Mouse (Mus musculus) midbrain, embryonic 10.5 days (tissue): Measurements from ENCODE around the gene Mtmr12. TPM values are rescaled to one million over a fixed set of nuclear protein-coding genes. Genes with fewer than 3 reads are reported as not detected.
A peak's percentile ranks its signal among the peaks of the same experiment; 100 is the strongest.
"Not testable (repeated sequence)": the region's sequence is repeated elsewhere in the genome, so short reads cannot be mapped to it uniquely, and the experiment has no call there.

Experiments used
- DNase-seq: peaks from one replicate; pipeline ENCODE4 v3.0.0-alpha.2; 2017; ENCODE audit warnings: low spot score
- H3K27ac ChIP-seq: fragments of 300-500 bp; sonication (generic); replicated peaks from 2 replicates; pipeline ENCODE4 v1.5.1; 2016; ENCODE audit warnings: mild to moderate bottlenecking
- H3K27me3 ChIP-seq: fragments of 300-500 bp; sonication (generic); 2 replicates; pipeline ENCODE4 v1.6.1; 2016; ENCODE audit warnings: low read depth, mild to moderate bottlenecking; ENCODE audit not compliant: poor library complexity, severe bottlenecking
- H3K36me3 ChIP-seq: fragments of 300-500 bp; sonication (generic); 2 replicates; pipeline ENCODE4 v1.6.1; 2016; ENCODE audit warnings: mild to moderate bottlenecking, moderate library complexity
- H3K4me1 ChIP-seq: fragments of 300-500 bp; sonication (generic); 2 replicates; pipeline ENCODE4 v1.6.1; 2016
- H3K4me3 ChIP-seq: fragments of 300-500 bp; sonication (generic); 2 replicates; pipeline ENCODE4 v1.5.1; 2016; ENCODE audit warnings: mild to moderate bottlenecking, moderate library complexity
- H3K9me3 ChIP-seq: fragments of 300-500 bp; sonication (generic); replicated peaks from 2 replicates; pipeline ENCODE4 v1.6.1; 2016; ENCODE audit warnings: mild to moderate bottlenecking
- WGBS: fragments of 180-500 bp; shearing (Covaris S2); methylation state at CpG from one replicate; pipeline ENCODE4 v1.1.7; 2016; 5-methylcytosine and 5-hydroxymethylcytosine counted together
- polyA plus RNA-seq: library from polyadenylated mRNA; unstranded; fragments of >200 nt; fragmentation: Nextera tagmentation; extraction: Ambion mirVana; gene quantifications from 2 replicates; pipeline ENCODE4 v1.2.1, GENCODE M21; 2016

The Mtmr12 gene
- polyA plus RNA-seq, result 18.0 and 18.7 TPM in 2 replicates

GRCm38 (mm10) chr15:12204319-12205159, at the start of gene Mtmr12:
Gene Mtmr12, plus strand, starts transcription at chr15:12205028.
- Histone ChIP-seq H3K27me3 (0 out of 2 replicates have a peak, but pooled peaks cover 3% of the 10 kb centered on the region), H3K27ac (peak within 1 kb of the TSS; percentile 94), H3K9me3 (no peaks in the 10 kb centered on the region), H3K4me3 (peak within 1 kb of the TSS; percentile 91), H3K36me3 (0 out of 2 replicates have a peak, but pooled peaks cover 6% of the 10 kb centered on the region), H3K4me1 (peaks cover 52% of the 10 kb centered on the region)
- 2% methylated on average over 55 of the region's 58 CpGs for WGBS
- DNase-seq, result peak; percentile 100

GRCm38 (mm10) chr15:12178126-12178525, 26.7 kb upstream of the Mtmr12 start:
- H3K4me1 ChIP-seq, result no peaks in the 10 kb centered on the region
- H3K27ac ChIP-seq, result no peak overlapping the region
- H3K9me3 ChIP-seq, result no peaks in the 10 kb centered on the region
- no peak overlapping the region for H3K4me3 ChIP-seq
- no peaks in the 10 kb centered on the region for H3K27me3 ChIP-seq
- no peak for DNase-seq
- WGBS, result 96% methylated on average over 5 of the region's 5 CpGs
- H3K36me3 ChIP-seq, result peaks cover 95% of the 10 kb centered on the region

- not testable (repeated sequence) for H3K9me3 ChIP-seq, H3K27ac ChIP-seq, DNase-seq, H3K4me3 ChIP-seq, H3K4me1 ChIP-seq, H3K27me3 ChIP-seq
- WGBS, result 94% methylated on average over 13 of the region's 13 CpGs
- H3K36me3 ChIP-seq, result peaks cover 95% of the 10 kb centered on the region
Observed at GRCm38 (mm10) chr15:12181181-12181805, 23.5 kb upstream of the Mtmr12 start.

GRCm38 (mm10) chr15:12193880-12194816, 10.7 kb upstream of the Mtmr12 start:
- no peaks in the 10 kb centered on the region for H3K27me3 ChIP-seq
- 80% methylated on average over 25 of the region's 25 CpGs for WGBS
- H3K4me1 ChIP-seq, result peaks cover 8% of the 10 kb centered on the region; the same call in 1 of the 2 replicates
- H3K27ac ChIP-seq, result no peak overlapping the region
- no peaks in the 10 kb centered on the region for H3K9me3 ChIP-seq
- H3K4me3 ChIP-seq, result no peak overlapping the region
- no peak for DNase-seq
- peaks cover 17% of the 10 kb centered on the region for H3K36me3 ChIP-seq

- DNase-seq, result no peak
- no peak overlapping the region for H3K4me3 ChIP-seq
- H3K27ac ChIP-seq, result no peak overlapping the region
- H3K4me1 ChIP-seq, result peaks cover 8% of the 10 kb centered on the region; the same call in 1 of the 2 replicates
- H3K36me3 ChIP-seq, result peaks cover 13% of the 10 kb centered on the region
- no peaks in the 10 kb centered on the region for H3K9me3 ChIP-seq
- WGBS, result 79% methylated on average over 20 of the region's 20 CpGs
- no peaks in the 10 kb centered on the region for H3K27me3 ChIP-seq
Observed at GRCm38 (mm10) chr15:12194817-12195735, 9.8 kb upstream of the Mtmr12 start.

- no peak for DNase-seq
- peaks cover 8% of the 10 kb centered on the region; the same call in 1 of the 2 replicates for H3K4me1 ChIP-seq
- WGBS, result 83% methylated on average over 6 of the region's 6 CpGs
- H3K36me3 ChIP-seq, result peaks cover 4% of the 10 kb centered on the region; the same call in 1 of the 2 replicates
- no peaks in the 10 kb centered on the region for H3K9me3 ChIP-seq
- no peak overlapping the region for H3K4me3 ChIP-seq
- H3K27me3 ChIP-seq, result no peaks in the 10 kb centered on the region
- H3K27ac ChIP-seq, result peak overlapping the region; percentile 29; the same call in 1 of the 2 replicates
Observed at GRCm38 (mm10) chr15:12195966-12196365, 8.9 kb upstream of the Mtmr12 start.

GRCm38 (mm10) chr15:12196410-12197191, 8.2 kb upstream of the Mtmr12 start:
- H3K4me1 ChIP-seq, result peaks cover 8% of the 10 kb centered on the region; the same call in 1 of the 2 replicates
- 0 out of 2 replicates have a peak, but pooled peaks cover 4% of the 10 kb centered on the region for H3K36me3 ChIP-seq
- no peaks in the 10 kb centered on the region for H3K9me3 ChIP-seq
- WGBS, result 43% methylated on average over 22 of the region's 22 CpGs
- peak; percentile 76 for DNase-seq
- H3K4me3 ChIP-seq, result no peak overlapping the region
- no peaks in the 10 kb centered on the region for H3K27me3 ChIP-seq
- peak overlapping the region; percentile 29 for H3K27ac ChIP-seq

- Histone ChIP-seq H3K27ac (peak overlapping the region; percentile 29), H3K27me3 (no peaks in the 10 kb centered on the region), H3K36me3 (0 out of 2 replicates have a peak, but pooled peaks cover 4% of the 10 kb centered on the region), H3K9me3 (no peaks in the 10 kb centered on the region), H3K4me3 (no peak overlapping the region), H3K4me1 (peaks cover 12% of the 10 kb centered on the region; the same call in 1 of the 2 replicates)
- DNase-seq, result no peak
- WGBS, result 88% methylated on average over 6 of the region's 6 CpGs
Observed at GRCm38 (mm10) chr15:12197361-12197760, 7.5 kb upstream of the Mtmr12 start.

- WGBS, result 91% methylated on average over 7 of the region's 7 CpGs
Observed at GRCm38 (mm10) chr15:12200021-12200420, 4.8 kb upstream of the Mtmr12 start.

GRCm38 (mm10) chr15:12201856-12202255, 3.0 kb upstream of the Mtmr12 start:
- H3K9me3 ChIP-seq, result no peaks in the 10 kb centered on the region
- 0 out of 2 replicates have a peak, but pooled peaks cover 3% of the 10 kb centered on the region for H3K27me3 ChIP-seq
- no peak for DNase-seq
- H3K27ac ChIP-seq, result no peak overlapping the region
- no peaks in the 10 kb centered on the region for H3K36me3 ChIP-seq
- peaks cover 34% of the 10 kb centered on the region for H3K4me1 ChIP-seq
- no peak overlapping the region for H3K4me3 ChIP-seq

More at GRCm38 (mm10) chr15:12200021-12200420, 4.8 kb upstream of the Mtmr12 start:
- no peak for DNase-seq
- Histone ChIP-seq H3K27ac (no peak overlapping the region), H3K4me1 (peaks cover 22% of the 10 kb centered on the region), H3K36me3 (no peaks in the 10 kb centered on the region), H3K9me3 (no peaks in the 10 kb centered on the region), H3K4me3 (no peak overlapping the region), H3K27me3 (no peaks in the 10 kb centered on the region)

GRCm38 (mm10) chr15:12202456-12202855, 2.4 kb upstream of the Mtmr12 start:
- DNase-seq, result no peak
- H3K27me3 ChIP-seq, result 0 out of 2 replicates have a peak, but pooled peaks cover 3% of the 10 kb centered on the region
- H3K4me1 ChIP-seq, result peaks cover 35% of the 10 kb centered on the region
- 85% methylated on average over 3 of the region's 3 CpGs for WGBS
- H3K36me3 ChIP-seq, result no peaks in the 10 kb centered on the region
- no peak overlapping the region for H3K27ac ChIP-seq
- H3K4me3 ChIP-seq, result no peak overlapping the region
- H3K9me3 ChIP-seq, result no peaks in the 10 kb centered on the region
